Mouse (Mus musculus): ENCODE data around the gene Nme9.

DNA sequence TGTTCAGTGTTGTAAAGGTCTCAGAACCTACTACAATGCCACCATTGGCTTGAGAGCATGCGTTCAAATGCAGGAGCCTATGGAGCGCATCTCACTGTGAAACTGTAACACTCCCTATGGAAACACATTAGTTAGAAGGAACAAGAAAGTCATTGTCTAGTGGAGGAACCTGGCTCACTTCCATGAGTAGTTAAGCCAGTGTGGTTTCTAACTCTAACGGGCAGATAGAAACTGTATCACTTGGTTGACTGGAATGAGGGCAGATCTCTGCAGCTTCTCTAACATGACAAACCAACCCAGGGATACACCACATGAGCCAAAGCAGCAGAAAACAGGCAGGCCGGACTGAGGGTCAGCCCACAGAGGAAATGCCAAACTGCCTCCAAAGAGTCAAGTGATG, 2.9 kb downstream of the Nme9 start:
- no peak for TF ChIP-seq CTCF (IDR thresholded peaks at IDR 0.05; ENCODE audit: low read depth, low read length)
- no peak for TF ChIP-seq POLR2A (IDR thresholded peaks at IDR 0.05; ENCODE audit: extremely low read depth, insufficient read depth, low read length)
